Mouse (Mus musculus): Measurements from ENCODE around the gene Zc3h13. TPM values are rescaled to one million over a fixed set of nuclear protein-coding genes. Genes with fewer than 3 reads are reported as not detected.

Zc3h13 gene
- polyA plus RNA-seq (2017; shearing (Covaris generic)), result 43.5 TPM

GRCm38 (mm10) chr14:75284193-75284915, at the start of gene Zc3h13:
TSS of gene Zc3h13 (plus strand) at chr14:75284373.

GRCm38 (mm10) chr14:75242087-75242486, 42.1 kb upstream of the Zc3h13 start, which contains the start of gene Cpb2:
TSS of gene Cpb2 (plus strand) at chr14:75242287.

Other genes starting within 250 kb of the Zc3h13 start
- gene Lrrc63, start 153.5 kb upstream of the Zc3h13 start, polyA plus RNA-seq (2017; shearing (Covaris generic)), result not detected
- 933 TPM for gene Lcp1, start 153.3 kb upstream of the Zc3h13 start, polyA plus RNA-seq (2017; shearing (Covaris generic))
- gene Cpb2, start 42.1 kb upstream of the Zc3h13 start, polyA plus RNA-seq (2017; shearing (Covaris generic)), result not detected
- gene Siah3, start 171.6 kb downstream of the Zc3h13 start, polyA plus RNA-seq (2017; shearing (Covaris generic)), result 2.1 TPM

All from effector memory CD4-positive, alpha-beta T cell, adult 5 months (primary cell).